Mouse (Mus musculus): ENCODE data around the gene Ccdc152. TPM values are rescaled to one million over a fixed set of nuclear protein-coding genes. Genes with fewer than 3 reads are reported as not detected.

The Ccdc152 gene
- 0.21 and 0.29 TPM in 2 replicates for polyA plus RNA-seq (2015; fragmentation: Nextera tagmentation; extraction: Ambion mirVana)

DNA sequence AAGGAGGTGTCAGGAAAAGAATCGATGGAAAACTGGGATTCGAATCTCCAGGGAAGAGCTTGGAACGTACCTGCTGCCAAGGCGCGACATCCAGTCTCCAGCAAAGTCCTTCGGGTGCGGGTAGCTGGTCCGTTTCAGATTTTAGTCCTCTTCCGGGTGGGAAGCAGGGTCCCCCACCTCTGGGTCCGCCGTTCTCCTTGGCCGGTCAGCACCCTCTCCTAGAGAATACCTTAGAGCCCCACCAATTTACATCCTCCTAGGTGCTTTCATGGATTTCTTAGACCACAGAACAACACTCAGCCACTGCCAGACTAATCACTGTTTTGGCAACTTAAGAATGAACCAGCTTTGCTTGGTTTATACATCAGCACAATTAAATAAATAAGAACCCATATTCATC, at the start of gene Ccdc152:
Ccdc152 (minus strand) TSS at position 101 of the 400 bp plus-strand sequence.
- Histone ChIP-seq H3K27ac (no peak within 1 kb of the TSS), H3K4me2 (no peak within 1 kb of the TSS), H3K4me1 (no peaks in the 10 kb centered on the region), H3K36me3 (no peaks in the 10 kb centered on the region), H3K9ac (no peak within 1 kb of the TSS), H3K4me3 (no peak within 1 kb of the TSS), H3K9me3 (no peaks in the 10 kb centered on the region), H3K27me3 (no peaks in the 10 kb centered on the region)
- no peak for ATAC-seq (ENCODE audit: borderline replicate concordance, extremely low read depth, low FRiP score, low TSS enrichment)
- 85% methylated on average over 12 of the region's 12 CpGs for WGBS

DNA sequence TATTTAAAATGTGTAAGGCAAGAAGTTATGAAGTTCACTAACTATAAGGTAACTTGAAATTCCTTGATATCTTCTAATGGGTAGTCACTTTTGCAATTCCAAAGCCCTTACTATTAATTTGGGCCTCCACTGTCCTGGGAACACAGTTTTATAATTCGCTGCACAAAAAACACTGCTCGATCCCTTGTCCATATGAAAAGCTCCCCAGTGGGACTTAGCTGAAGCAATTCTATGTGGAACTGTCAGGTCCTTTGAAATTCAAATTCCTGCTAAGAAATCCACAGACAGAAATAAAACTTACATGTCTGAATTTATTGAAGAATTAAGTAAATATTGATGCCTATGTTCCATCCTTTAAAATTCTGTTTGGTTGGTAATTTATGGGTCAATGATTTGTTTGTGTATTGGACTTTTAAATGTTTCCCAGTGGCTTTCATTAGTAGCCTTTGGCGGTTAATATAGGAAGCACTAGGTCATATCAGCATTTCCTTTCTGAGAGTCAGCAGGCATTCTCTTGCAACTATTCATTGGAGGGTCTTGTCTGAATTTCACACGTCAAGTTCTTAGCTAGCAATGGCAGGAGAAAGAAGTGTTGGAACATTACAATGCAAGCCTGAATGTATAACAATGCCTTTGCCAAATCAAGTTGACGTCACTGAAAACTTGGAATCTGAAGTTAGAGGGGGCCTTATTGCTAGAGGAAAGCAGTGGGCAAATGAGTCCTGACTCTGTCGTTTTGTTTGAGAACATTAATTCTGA, 46.2 kb upstream of the Ccdc152 start:
- no peaks in the 10 kb centered on the region for H3K9me3 ChIP-seq
- H3K4me1 ChIP-seq: peaks cover 10% of the 10 kb centered on the region; the same call in 1 of the 2 replicates
- no peak overlapping the region for H3K4me2 ChIP-seq
- no peak for ATAC-seq (ENCODE audit: borderline replicate concordance, extremely low read depth, low FRiP score, low TSS enrichment)
- no peak overlapping the region for H3K9ac ChIP-seq
- H3K36me3 ChIP-seq: no peaks in the 10 kb centered on the region
- H3K4me3 ChIP-seq: no peak overlapping the region
- no peak overlapping the region for H3K27ac ChIP-seq
- no peaks in the 10 kb centered on the region for H3K27me3 ChIP-seq
- WGBS: 71% methylated on average over 6 of the region's 6 CpGs

DNA sequence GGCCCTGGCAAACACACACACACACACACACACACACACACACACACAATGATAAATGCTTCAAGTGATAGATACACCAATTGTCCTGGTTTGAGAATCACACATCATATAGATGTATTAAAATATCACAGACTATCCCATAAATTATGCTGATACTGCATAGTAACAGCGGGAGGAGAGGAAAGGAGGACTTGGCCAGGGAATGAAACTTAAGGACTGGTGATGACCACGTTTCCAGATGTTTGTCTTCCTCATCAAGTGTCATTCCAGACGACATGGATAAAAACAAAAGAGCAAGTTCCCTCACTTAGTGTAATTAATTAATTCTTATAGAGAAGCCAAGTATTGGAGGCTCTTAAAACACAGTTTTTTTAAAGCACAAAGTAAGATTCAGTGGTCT, 43.4 kb upstream of the Ccdc152 start:
- ATAC-seq (ENCODE audit: borderline replicate concordance, extremely low read depth, low FRiP score, low TSS enrichment): peak; percentile 52; the same call in 1 of the 2 replicates
- Histone ChIP-seq H3K9me3 (no peaks in the 10 kb centered on the region), H3K9ac (no peak overlapping the region), H3K27me3 (no peaks in the 10 kb centered on the region), H3K4me2 (no peak overlapping the region), H3K36me3 (no peaks in the 10 kb centered on the region), H3K27ac (no peak overlapping the region), H3K4me1 (peaks cover 10% of the 10 kb centered on the region; the same call in 1 of the 2 replicates), H3K4me3 (no peak overlapping the region)
- WGBS: 31% methylated on average over 3 of the region's 3 CpGs

DNA sequence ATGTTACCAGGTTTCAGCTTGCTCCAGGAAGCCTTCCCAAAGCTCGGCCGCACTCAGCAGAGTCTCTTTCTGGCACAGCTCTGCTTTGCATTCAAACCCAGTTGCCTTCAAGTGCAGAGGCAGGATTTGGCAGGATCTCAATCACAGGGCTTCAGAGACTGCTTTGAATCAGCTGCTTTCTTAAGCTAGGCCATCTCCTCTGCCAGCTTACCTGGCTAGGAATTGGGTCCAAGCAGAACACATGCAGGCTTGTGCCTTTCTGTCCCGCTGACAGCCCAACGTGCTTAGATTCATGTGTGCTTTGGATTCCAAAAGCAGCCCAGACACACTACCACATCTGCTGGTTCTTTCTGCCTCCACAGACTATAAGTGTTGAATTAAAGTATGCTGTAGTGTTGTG, 41.2 kb upstream of the Ccdc152 start:
- WGBS: 89% methylated on average over 4 of the region's 4 CpGs
- H3K4me2 ChIP-seq: no peak overlapping the region
- peaks cover 8% of the 10 kb centered on the region; the same call in 1 of the 2 replicates for H3K36me3 ChIP-seq
- H3K27ac ChIP-seq: no peak overlapping the region
- no peaks in the 10 kb centered on the region for H3K27me3 ChIP-seq
- no peak for ATAC-seq (ENCODE audit: borderline replicate concordance, extremely low read depth, low FRiP score, low TSS enrichment)
- H3K9me3 ChIP-seq: no peaks in the 10 kb centered on the region
- H3K4me3 ChIP-seq: no peak overlapping the region
- peaks cover 10% of the 10 kb centered on the region; the same call in 1 of the 2 replicates for H3K4me1 ChIP-seq
- H3K9ac ChIP-seq: no peak overlapping the region

DNA sequence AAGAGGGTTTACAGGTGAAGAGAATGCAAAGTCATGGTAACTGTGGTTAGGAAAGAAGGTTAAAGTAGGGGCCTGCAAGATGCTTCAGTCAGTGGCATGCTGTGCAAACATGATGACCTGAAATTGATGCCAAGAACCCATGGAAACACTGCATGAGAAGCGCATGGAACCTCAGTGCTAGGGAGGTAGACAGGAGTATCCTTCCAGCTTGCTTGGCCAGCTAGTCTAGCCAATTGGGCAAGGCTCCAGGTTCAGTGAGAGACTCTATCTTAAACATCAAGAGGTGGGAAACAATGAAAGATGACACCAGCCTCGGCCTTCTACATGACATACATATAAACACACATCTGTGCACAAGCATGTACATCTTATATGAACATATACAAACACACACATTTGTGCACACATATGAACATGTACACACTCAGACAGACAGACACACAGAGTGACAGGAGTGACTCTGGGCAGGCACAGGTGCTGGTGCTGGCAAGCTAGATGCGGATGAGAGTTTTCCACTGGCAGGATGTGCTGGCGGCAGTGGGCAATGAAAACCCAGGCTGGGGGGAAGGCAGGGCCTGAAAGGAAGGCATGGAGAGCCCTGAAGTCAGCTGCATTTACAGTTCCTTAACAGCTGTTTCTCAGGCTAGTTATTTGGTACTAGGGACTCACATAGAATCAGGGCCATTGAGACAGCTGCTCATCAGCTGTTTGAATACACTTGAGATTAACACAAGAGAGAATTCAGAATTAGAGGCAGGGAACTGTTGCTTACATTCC, 38.7 kb upstream of the Ccdc152 start:
- no peaks in the 10 kb centered on the region for H3K27me3 ChIP-seq
- WGBS: 59% methylated on average over 4 of the region's 4 CpGs
- H3K9ac ChIP-seq: no peak overlapping the region
- no peaks in the 10 kb centered on the region for H3K9me3 ChIP-seq
- no peak overlapping the region for H3K27ac ChIP-seq
- H3K4me1 ChIP-seq: 0 out of 2 replicates have a peak, but pooled peaks cover under 1% of the 10 kb centered on the region
- no peak overlapping the region for H3K4me3 ChIP-seq
- peaks cover 23% of the 10 kb centered on the region for H3K36me3 ChIP-seq
- no peak for ATAC-seq (ENCODE audit: borderline replicate concordance, extremely low read depth, low FRiP score, low TSS enrichment)
- H3K4me2 ChIP-seq: no peak overlapping the region

DNA sequence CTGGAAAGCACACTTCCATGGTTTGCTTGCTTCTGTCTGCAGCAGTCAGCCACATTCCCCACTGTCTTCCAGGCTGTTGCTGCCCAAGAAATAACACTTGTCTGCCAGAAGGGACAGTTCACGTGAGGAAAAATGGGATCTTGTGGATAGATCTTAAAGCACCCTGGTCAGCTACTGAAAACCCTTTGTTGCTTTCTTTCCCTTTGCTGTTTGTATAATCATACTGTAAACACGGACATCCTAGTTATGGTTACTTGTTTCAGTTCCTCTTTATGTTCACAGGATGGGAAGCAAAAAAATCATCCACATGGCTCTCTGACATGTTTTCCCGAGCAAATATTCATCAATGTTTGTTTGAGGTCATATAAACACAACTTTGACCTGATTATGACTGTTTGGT, 36.5 kb upstream of the Ccdc152 start:
- Histone ChIP-seq H3K4me2 (no peak overlapping the region), H3K9ac (no peak overlapping the region), H3K27ac (no peak overlapping the region), H3K4me3 (no peak overlapping the region), H3K9me3 (no peaks in the 10 kb centered on the region), H3K36me3 (peaks cover 28% of the 10 kb centered on the region), H3K27me3 (no peaks in the 10 kb centered on the region), H3K4me1 (no peaks in the 10 kb centered on the region)
- WGBS: 54% methylated on average over 3 of the region's 3 CpGs
- no peak for ATAC-seq (ENCODE audit: borderline replicate concordance, extremely low read depth, low FRiP score, low TSS enrichment)

- no peak for ATAC-seq (ENCODE audit: borderline replicate concordance, extremely low read depth, low FRiP score, low TSS enrichment)
- no peak overlapping the region for H3K4me3 ChIP-seq
- H3K9me3 ChIP-seq: no peaks in the 10 kb centered on the region
- H3K27ac ChIP-seq: no peak overlapping the region
- no peaks in the 10 kb centered on the region for H3K4me1 ChIP-seq
- no peak overlapping the region for H3K4me2 ChIP-seq
- no peak overlapping the region for H3K9ac ChIP-seq
- 80% methylated on average over 4 of the region's 4 CpGs for WGBS
- H3K36me3 ChIP-seq: peaks cover 25% of the 10 kb centered on the region
- H3K27me3 ChIP-seq: no peaks in the 10 kb centered on the region
These were observed 29.2 kb upstream of the Ccdc152 start for GRCm38 (mm10) chr15:3332517-3332916.

- H3K36me3 ChIP-seq: peaks cover 18% of the 10 kb centered on the region
- no peaks in the 10 kb centered on the region for H3K9me3 ChIP-seq
- no peak for ATAC-seq (ENCODE audit: borderline replicate concordance, extremely low read depth, low FRiP score, low TSS enrichment)
These were observed 28.5 kb upstream of the Ccdc152 start for GRCm38 (mm10) chr15:3331813-3332212.

GRCm38 (mm10) chr15:3330291-3330690, 27.0 kb upstream of the Ccdc152 start:
- no peaks in the 10 kb centered on the region for H3K4me1 ChIP-seq
- 45% methylated on average over 1 of the region's 1 CpGs for WGBS
- no peak overlapping the region for H3K4me3 ChIP-seq
- no peak overlapping the region for H3K9ac ChIP-seq
- 0 out of 2 replicates have a peak, but pooled peaks cover 15% of the 10 kb centered on the region for H3K36me3 ChIP-seq
- no peaks in the 10 kb centered on the region for H3K27me3 ChIP-seq
- ATAC-seq (ENCODE audit: borderline replicate concordance, extremely low read depth, low FRiP score, low TSS enrichment): no peak
- no peak overlapping the region for H3K4me2 ChIP-seq
- no peak overlapping the region for H3K27ac ChIP-seq
- H3K9me3 ChIP-seq: no peaks in the 10 kb centered on the region

More at GRCm38 (mm10) chr15:3331813-3332212, 28.5 kb upstream of the Ccdc152 start:
- no peaks in the 10 kb centered on the region for H3K4me1 ChIP-seq
- H3K4me2 ChIP-seq: no peak overlapping the region
- no peak overlapping the region for H3K27ac ChIP-seq
- H3K4me3 ChIP-seq: no peak overlapping the region
- 71% methylated on average over 2 of the region's 2 CpGs for WGBS
- no peak overlapping the region for H3K9ac ChIP-seq
- no peaks in the 10 kb centered on the region for H3K27me3 ChIP-seq

DNA sequence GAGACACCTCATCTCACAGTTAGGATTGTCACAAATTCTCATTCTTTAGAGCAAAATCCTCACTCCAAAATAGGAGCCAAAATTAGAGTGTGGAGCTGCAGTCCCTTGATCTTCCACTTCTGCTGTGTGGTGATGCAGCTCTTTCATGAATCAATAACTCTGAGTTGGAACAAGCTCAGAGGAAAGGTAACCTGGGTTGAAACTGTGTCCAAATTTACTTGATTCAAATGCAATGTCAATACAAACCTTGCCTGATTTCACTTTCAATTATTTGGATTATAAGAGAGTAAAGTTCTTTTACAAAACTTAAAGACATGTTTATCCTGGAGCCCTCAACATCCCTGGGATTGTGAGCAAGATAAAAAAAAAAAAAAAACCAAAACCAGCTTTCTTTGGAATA, 19.7 kb upstream of the Ccdc152 start:
- peaks cover 10% of the 10 kb centered on the region for H3K36me3 ChIP-seq
- no peak for ATAC-seq (ENCODE audit: borderline replicate concordance, extremely low read depth, low FRiP score, low TSS enrichment)

DNA sequence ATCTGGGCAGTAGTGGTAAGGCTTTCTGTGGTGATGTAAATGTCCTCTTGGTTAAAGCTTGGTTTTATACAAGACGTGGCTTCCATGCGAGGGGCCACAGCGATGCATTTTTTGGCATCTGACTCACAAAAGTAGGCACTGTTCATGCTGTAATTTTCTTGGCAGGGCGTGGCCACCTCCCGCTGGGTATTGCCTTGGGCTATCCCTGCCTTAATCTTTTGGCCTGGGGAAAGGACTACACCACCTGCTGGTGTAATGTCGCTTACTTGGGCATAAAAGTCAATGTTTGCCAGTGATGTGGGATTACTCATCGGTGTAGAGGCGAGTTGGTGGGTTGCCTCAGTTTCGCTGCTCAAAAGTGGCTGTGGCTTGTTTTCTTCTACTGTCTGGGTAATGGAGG, 16.6 kb upstream of the Ccdc152 start:
- no peaks in the 10 kb centered on the region for H3K9me3 ChIP-seq
- no peaks in the 10 kb centered on the region for H3K4me1 ChIP-seq
- H3K4me3 ChIP-seq: no peak overlapping the region
- H3K9ac ChIP-seq: no peak overlapping the region
- no peaks in the 10 kb centered on the region for H3K27me3 ChIP-seq
- no peak for ATAC-seq (ENCODE audit: borderline replicate concordance, extremely low read depth, low FRiP score, low TSS enrichment)
- 90% methylated on average over 9 of the region's 9 CpGs for WGBS
- H3K36me3 ChIP-seq: peaks cover 10% of the 10 kb centered on the region
- no peak overlapping the region for H3K27ac ChIP-seq
- no peak overlapping the region for H3K4me2 ChIP-seq

More for the DNA sequence above, 19.7 kb upstream of the Ccdc152 start:
- H3K27ac ChIP-seq: no peak overlapping the region
- no peaks in the 10 kb centered on the region for H3K27me3 ChIP-seq
- no peak overlapping the region for H3K9ac ChIP-seq
- H3K4me2 ChIP-seq: no peak overlapping the region
- H3K9me3 ChIP-seq: no peaks in the 10 kb centered on the region
- no peaks in the 10 kb centered on the region for H3K4me1 ChIP-seq
- no peak overlapping the region for H3K4me3 ChIP-seq

DNA sequence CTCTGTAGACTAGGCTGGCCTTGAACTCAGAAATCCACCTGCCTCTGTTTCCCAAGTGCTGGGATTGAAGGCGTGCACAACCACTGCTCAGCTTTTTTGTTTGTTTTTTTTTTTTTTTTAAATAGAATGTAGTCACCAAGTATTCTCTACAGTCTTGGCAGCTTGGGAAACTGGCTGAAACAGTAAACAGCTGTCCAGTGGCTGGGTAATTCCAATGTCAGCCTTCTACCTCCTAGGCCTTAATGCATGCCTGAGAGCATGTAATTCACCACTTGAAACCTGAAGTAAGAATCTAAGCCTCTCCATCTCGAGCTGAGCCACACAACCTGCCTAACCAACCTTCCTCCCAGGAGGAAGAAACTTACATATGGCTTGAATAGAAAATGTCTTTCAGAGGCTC, 13.3 kb upstream of the Ccdc152 start:
- no peak overlapping the region for H3K4me2 ChIP-seq
- no peak for ATAC-seq (ENCODE audit: borderline replicate concordance, extremely low read depth, low FRiP score, low TSS enrichment)
- H3K27ac ChIP-seq: no peak overlapping the region
- H3K4me3 ChIP-seq: no peak overlapping the region
- no peak overlapping the region for H3K9ac ChIP-seq
- H3K9me3 ChIP-seq: no peaks in the 10 kb centered on the region
- H3K27me3 ChIP-seq: no peaks in the 10 kb centered on the region
- no peaks in the 10 kb centered on the region for H3K4me1 ChIP-seq
- WGBS: 54% methylated on average over 2 of the region's 2 CpGs
- peaks cover 10% of the 10 kb centered on the region for H3K36me3 ChIP-seq

Data from lung, embryonic 15.5 days (tissue).